Mouse (Mus musculus): ENCODE data around the gene Usp53.
"Not testable (repeated sequence)": the region's sequence is repeated elsewhere in the genome, so short reads cannot be mapped to it uniquely, and the experiment has no call there.

Usp53 gene

GRCm38 (mm10) chr3:122950129-122950528, 34.2 kb downstream of the Usp53 start:
- DNase-seq (ENCODE audit: low spot score in 2 of 2), result no peak

GRCm38 (mm10) chr3:122943387-122943890, 40.9 kb downstream of the Usp53 start:
- DNase-seq (ENCODE audit: low spot score in 2 of 2), result no peak

GRCm38 (mm10) chr3:122939215-122939614, 45.1 kb downstream of the Usp53 start:
- DNase-seq (ENCODE audit: low spot score in 2 of 2), result peak in 1 of 2 experiments; percentile 37

- DNase-seq (ENCODE audit: low spot score in 2 of 2), result not testable (repeated sequence)
Observed at GRCm38 (mm10) chr3:122937176-122937575, 47.1 kb downstream of the Usp53 start.

- no peak for DNase-seq (ENCODE audit: low spot score in 2 of 2)
Observed at GRCm38 (mm10) chr3:122932466-122932865, 51.8 kb downstream of the Usp53 start.

GRCm38 (mm10) chr3:122929723-122930122, 54.6 kb downstream of the Usp53 start:
- DNase-seq (ENCODE audit: low spot score in 2 of 2), result no peak

GRCm38 (mm10) chr3:122924009-122924914, 60.0 kb downstream of the Usp53 start, which contains the start of gene 1810037I17Rik:
Gene 1810037I17Rik, plus strand, starts transcription at chr3:122924203.
- DNase-seq (ENCODE audit: low spot score in 2 of 2), result peak; percentile 88 to 92

GRCm38 (mm10) chr3:122923147-122923546, 61.2 kb downstream of the Usp53 start:
- DNase-seq (ENCODE audit: low spot score in 2 of 2), result no peak

GRCm38 (mm10) chr3:122921676-122922527, 62.4 kb downstream of the Usp53 start:
- DNase-seq (ENCODE audit: low spot score in 2 of 2), result no peak

- no peak for DNase-seq (ENCODE audit: low spot score in 2 of 2)
Observed at GRCm38 (mm10) chr3:122920572-122921435, 63.5 kb downstream of the Usp53 start.

- DNase-seq (ENCODE audit: low spot score in 2 of 2), result no peak
Observed at GRCm38 (mm10) chr3:122919260-122919659, 65.0 kb downstream of the Usp53 start, which contains the start of gene Gm10959. Gene Gm10959, minus strand, starts transcription at chr3:122919360.

GRCm38 (mm10) chr3:122918672-122919071, 65.6 kb downstream of the Usp53 start:
- DNase-seq (ENCODE audit: low spot score in 2 of 2), result no peak

- no peak for DNase-seq (ENCODE audit: low spot score in 2 of 2)
Observed at GRCm38 (mm10) chr3:122916191-122916680, 68.1 kb downstream of the Usp53 start.

- no peak for DNase-seq (ENCODE audit: low spot score in 2 of 2)
Observed at GRCm38 (mm10) chr3:122915493-122915892, 68.8 kb downstream of the Usp53 start.

- no peak for DNase-seq (ENCODE audit: low spot score in 2 of 2)
Observed at GRCm38 (mm10) chr3:122907841-122908240, 76.5 kb downstream of the Usp53 start.

GRCm38 (mm10) chr3:122903746-122904433, 80.4 kb downstream of the Usp53 start:
- peak in 1 of 2 experiments; percentile 25 for DNase-seq (ENCODE audit: low spot score in 2 of 2)

GRCm38 (mm10) chr3:122898254-122898653, 86.1 kb downstream of the Usp53 start:
- no peak for DNase-seq (ENCODE audit: low spot score in 2 of 2)

- no peak for DNase-seq (ENCODE audit: low spot score in 2 of 2)
Observed at GRCm38 (mm10) chr3:122895189-122895731, 89.0 kb downstream of the Usp53 start.

- no peak for DNase-seq (ENCODE audit: low spot score in 2 of 2)
Observed at GRCm38 (mm10) chr3:122894772-122895171, 89.5 kb downstream of the Usp53 start, which contains the start of gene Fabp2. Gene Fabp2, plus strand, starts transcription at chr3:122895072.

- no peak for DNase-seq (ENCODE audit: low spot score in 2 of 2)
Observed at GRCm38 (mm10) chr3:122888371-122888819, 95.9 kb downstream of the Usp53 start.
